Mouse (Mus musculus): Measurements from ENCODE around the gene Myo1d. TPM values are rescaled to one million over a fixed set of nuclear protein-coding genes. Genes with fewer than 3 reads are reported as not detected.

Myo1d gene
- polyA plus RNA-seq, 1 experiment from 2014 or later, result 3.3 TPM

DNA sequence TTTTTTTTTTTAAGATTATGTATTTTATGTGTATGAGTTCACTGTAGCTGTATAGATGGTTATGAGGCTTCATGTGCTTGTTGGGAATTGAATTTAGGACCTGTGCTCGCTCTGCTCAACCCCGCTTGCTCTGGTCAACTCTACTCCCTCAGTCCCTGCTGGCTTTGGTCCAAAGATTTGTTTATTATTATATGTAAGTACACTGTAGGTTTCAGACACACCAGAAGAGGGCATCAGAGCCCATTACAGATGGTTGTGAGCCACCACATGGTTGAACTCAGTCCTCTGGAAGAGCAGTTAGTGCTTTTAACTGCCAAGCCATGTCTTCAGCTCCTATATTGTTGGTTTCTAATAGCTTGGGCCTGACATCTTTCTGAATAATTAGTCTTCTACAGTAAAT, 330.0 kb downstream of the Myo1d start:
- Histone ChIP-seq H3K36me3 (ENCODE audit: control insufficient read depth, insufficient read depth, low read length) (peaks cover 4% of the 10 kb centered on the region; the same call in 1 of the 2 replicates), H3K9me3 (ENCODE audit: control insufficient read depth, low read length) (no peaks in the 10 kb centered on the region), H3K4me3 (ENCODE audit: low read depth, low read length) (no peak overlapping the region), H3K9ac (ENCODE audit: low read length) (no peak overlapping the region), H3K27me3 (ENCODE audit: control insufficient read depth, insufficient read depth, low read length) (no peaks in the 10 kb centered on the region), H3K27ac (ENCODE audit: low read depth, low read length) (no peak overlapping the region), H3K4me1 (replicated peaks; ENCODE audit: control insufficient read depth, insufficient read depth, low read length) (no peaks in the 10 kb centered on the region), H3K4me2 (ENCODE audit: low read depth, low read length, severe bottlenecking) (no peak overlapping the region)
- ATAC-seq (replicated peaks; ENCODE audit: low FRiP score) (no peak), DNase-seq (ENCODE audit: low spot score) (no peak)
- 95% methylated on average over 2 of the region's 2 CpGs for whole genome bisulfite sequencing

DNA sequence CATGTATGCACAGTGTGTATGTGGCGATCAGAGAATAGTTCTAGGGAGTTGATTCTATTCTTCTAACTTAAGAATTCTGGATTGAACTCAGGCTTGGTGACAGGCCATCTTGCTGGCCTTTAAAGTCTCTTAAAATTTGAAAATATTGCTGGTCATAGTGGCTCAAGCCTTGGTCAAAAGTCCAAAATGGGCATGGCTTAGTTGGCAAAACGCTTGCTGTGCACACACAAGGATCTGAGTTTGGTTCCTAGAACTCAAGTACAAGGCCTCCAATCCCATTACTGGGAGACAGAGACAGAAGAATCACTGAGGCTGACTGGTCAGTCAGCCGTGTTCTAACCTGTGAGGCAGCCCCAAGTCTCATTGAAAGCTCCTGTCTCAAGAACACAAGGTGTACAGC, 332.9 kb downstream of the Myo1d start:
- WGBS, result 94% methylated on average over 3 of the region's 3 CpGs
- Histone ChIP-seq H3K9ac (ENCODE audit: low read length) (no peak overlapping the region), H3K27me3 (ENCODE audit: control insufficient read depth, insufficient read depth, low read length) (no peaks in the 10 kb centered on the region), H3K4me3 (ENCODE audit: low read depth, low read length) (no peak overlapping the region), H3K4me1 (replicated peaks; ENCODE audit: control insufficient read depth, insufficient read depth, low read length) (no peaks in the 10 kb centered on the region), H3K36me3 (ENCODE audit: control insufficient read depth, insufficient read depth, low read length) (peaks cover 4% of the 10 kb centered on the region; the same call in 1 of the 2 replicates), H3K9me3 (ENCODE audit: control insufficient read depth, low read length) (no peaks in the 10 kb centered on the region), H3K27ac (ENCODE audit: low read depth, low read length) (no peak overlapping the region), H3K4me2 (ENCODE audit: low read depth, low read length, severe bottlenecking) (no peak overlapping the region)
- no peak for ATAC-seq (replicated peaks; ENCODE audit: low FRiP score)
- no peak for DNase-seq (ENCODE audit: low spot score)

Other genes with a start within 250 kb of the Myo1d start
- 92.7 and 97.0 TPM in 2 replicates for gene Tmem98, start 30.1 kb upstream of the Myo1d start, polyA plus RNA-seq (2014; fragmentation: Nextera tagmentation; extraction: Ambion mirVana)
- not detected in 2 replicates for gene Spaca3, start 78.3 kb upstream of the Myo1d start, polyA plus RNA-seq (2014; fragmentation: Nextera tagmentation; extraction: Ambion mirVana)